Mouse (Mus musculus) cerebellum, postnatal 4 days (tissue): Measurements from ENCODE around the gene Pet117.

Source experiments
- DNase-seq, 2 experiments: peaks; one replicate each; pipeline ENCODE4 v3.0.0; 2022; ENCODE audit warnings: low spot score in 2 of 2, mixed read lengths in 1 of 2

Pet117 gene

DNA sequence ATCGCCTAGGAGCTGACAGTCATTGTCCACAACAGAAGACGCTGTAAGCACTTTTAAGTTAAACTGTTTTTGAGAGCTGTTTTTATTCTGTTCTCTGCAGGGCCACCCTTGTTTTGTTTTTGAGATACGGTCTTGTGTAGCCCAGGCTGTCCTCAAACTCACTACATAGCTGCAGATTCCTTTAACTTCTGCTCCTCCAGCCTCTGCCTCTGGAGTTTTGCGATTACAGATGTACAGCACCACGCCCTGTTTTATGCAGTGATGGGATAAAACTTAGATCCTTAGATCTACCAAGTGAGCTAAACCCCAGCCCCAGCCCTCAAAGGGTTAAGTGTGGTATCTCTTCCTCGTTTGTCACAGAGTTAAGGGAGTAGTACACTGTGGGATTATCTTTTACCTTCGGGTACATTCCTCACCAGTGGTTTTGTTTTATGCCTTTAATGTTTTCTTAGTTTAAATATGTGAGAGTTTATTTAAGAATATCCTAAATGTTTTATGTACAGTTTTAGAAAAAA lies 13.9 kb downstream of the Pet117 start:
- no peak for DNase-seq

DNA sequence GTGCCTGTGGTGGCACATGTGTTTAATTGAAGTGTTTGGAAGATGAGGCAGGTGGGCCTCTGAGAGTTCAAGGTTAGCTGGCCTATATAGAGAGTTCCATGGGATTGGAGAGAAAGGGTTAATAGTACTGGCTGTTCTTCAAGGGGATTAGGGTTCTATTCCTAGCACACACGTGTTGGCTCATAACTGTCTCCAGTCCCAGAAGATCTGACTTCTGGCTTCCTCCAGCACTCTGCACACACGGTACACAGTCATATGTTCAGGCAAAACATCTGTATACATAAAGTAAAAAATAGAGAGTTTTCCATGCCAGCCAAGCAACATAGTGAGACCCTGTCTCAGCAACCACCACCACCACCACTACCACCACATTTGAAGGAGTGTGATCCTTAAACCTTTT lies 17.5 kb downstream of the Pet117 start:
- no peak for DNase-seq

DNA sequence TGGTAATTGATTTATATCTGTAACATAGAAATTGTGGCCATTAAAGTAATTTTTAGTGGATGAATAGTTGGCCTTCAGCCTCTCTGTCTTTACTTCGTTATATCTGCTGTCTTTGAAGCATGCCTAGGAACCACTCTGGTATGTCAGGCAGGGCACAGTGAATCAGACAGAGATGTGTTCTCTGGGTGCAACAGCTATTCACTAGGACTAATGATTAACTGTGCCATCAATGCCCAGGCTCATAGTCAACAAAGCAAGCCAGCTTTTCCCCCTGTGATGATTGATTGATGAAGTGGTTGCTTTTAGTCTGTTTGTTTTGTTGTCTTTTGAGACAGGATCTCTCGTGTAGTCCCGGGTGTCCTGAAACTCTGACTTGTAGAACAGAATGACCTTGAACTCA lies 19.6 kb downstream of the Pet117 start:
- no peak for DNase-seq

GRCm38 (mm10) chr2:144399531-144399930 lies 30.7 kb downstream of the Pet117 start:
- DNase-seq, result no peak

GRCm38 (mm10) chr2:144400659-144401058 lies 31.9 kb downstream of the Pet117 start:
- no peak for DNase-seq

DNA sequence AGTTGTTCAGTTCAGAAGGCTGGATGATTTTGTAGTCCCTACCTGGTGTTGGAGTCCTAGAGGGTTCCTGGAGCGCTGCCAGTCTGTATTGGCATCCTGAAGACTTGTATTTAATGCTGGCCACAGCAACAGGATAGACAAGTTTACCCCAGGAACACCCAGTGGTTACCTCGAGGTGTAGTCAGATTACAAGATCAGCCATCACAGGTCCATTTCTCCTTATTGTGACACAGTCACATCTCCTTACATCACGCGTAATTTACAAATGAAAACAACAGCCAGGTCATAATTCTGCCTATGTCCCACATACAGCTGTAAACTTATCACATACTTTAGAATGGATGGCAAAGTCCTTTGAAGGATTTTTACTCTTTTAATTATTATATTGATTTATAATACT lies 40.2 kb downstream of the Pet117 start:
- DNase-seq, result no peak

DNA sequence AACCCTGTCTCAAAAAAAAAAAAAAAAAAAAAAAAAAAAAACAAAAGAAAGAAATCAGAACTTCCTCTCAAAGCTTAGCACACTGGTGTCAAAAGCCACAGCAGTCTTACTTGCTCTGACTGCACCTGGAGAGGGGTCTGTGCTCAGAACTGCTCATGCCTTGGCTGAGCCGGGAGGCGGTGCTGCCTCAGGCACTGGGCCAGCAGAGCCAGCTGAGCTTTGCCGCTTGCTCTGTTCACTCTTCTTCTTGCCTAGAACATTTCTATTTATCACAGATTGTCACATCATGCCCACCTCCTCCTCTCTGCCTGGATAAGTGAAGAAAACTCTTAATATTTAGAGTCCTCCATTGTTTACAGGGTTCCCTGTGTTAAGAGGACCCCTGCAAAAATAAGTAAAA lies 41.8 kb downstream of the Pet117 start:
- DNase-seq, result no peak

- DNase-seq, result no peak
Observed at GRCm38 (mm10) chr2:144414646-144415045, 45.9 kb downstream of the Pet117 start.

GRCm38 (mm10) chr2:144416859-144417258 lies 48.1 kb downstream of the Pet117 start:
- no peak for DNase-seq

GRCm38 (mm10) chr2:144418062-144418461 lies 49.3 kb downstream of the Pet117 start:
- no peak for DNase-seq

- DNase-seq, result no peak
Observed at GRCm38 (mm10) chr2:144422094-144422675, 53.4 kb downstream of the Pet117 start.
